Mouse (Mus musculus): ENCODE data around the gene Rufy3. TPM values are rescaled to one million over a fixed set of nuclear protein-coding genes. Genes with fewer than 3 reads are reported as not detected.

The Rufy3 gene
- polyA plus RNA-seq, 1 experiment: 6.4 TPM

- no peaks in the 10 kb centered on the region for H3K4me1 ChIP-seq (replicated peaks; ENCODE audit: control insufficient read depth, insufficient read depth, low read length)
- DNase-seq: no peak
- TF ChIP-seq CTCF (IDR thresholded peaks at IDR 0.05; ENCODE audit: borderline replicate concordance, control insufficient read depth, extremely low read depth, insufficient read depth, low read length, poor library complexity) (no peak), POLR2A (IDR thresholded peaks at IDR 0.05; ENCODE audit: control insufficient read depth, extremely low read depth, insufficient read depth, low read length, poor library complexity) (no peak)
- H3K4me3 ChIP-seq (ENCODE audit: control insufficient read depth, insufficient read depth, low read length): no peak overlapping the region
- H3K27ac ChIP-seq (ENCODE audit: control insufficient read depth, insufficient read depth, low read length): no peak overlapping the region
- WGBS: 96% methylated on average over 17 of the region's 17 CpGs
- no peaks in the 10 kb centered on the region for H3K27me3 ChIP-seq (ENCODE audit: control insufficient read depth, insufficient read depth, low read length)
- H3K36me3 ChIP-seq (ENCODE audit: control insufficient read depth, insufficient read depth, low read length): no peaks in the 10 kb centered on the region
Observed at GRCm38 (mm10) chr5:88649250-88650173, 84.7 kb downstream of the Rufy3 start.

- no peak for DNase-seq
- H3K36me3 ChIP-seq (ENCODE audit: control insufficient read depth, insufficient read depth, low read length): no peaks in the 10 kb centered on the region; the same call in 1 of the 2 replicates
- no peak overlapping the region for H3K27ac ChIP-seq (ENCODE audit: control insufficient read depth, insufficient read depth, low read length)
- no peaks in the 10 kb centered on the region for H3K27me3 ChIP-seq (ENCODE audit: control insufficient read depth, insufficient read depth, low read length)
- no peak overlapping the region for H3K4me3 ChIP-seq (ENCODE audit: control insufficient read depth, insufficient read depth, low read length)
- H3K4me1 ChIP-seq (replicated peaks; ENCODE audit: control insufficient read depth, insufficient read depth, low read length): no peaks in the 10 kb centered on the region
- TF ChIP-seq POLR2A (IDR thresholded peaks at IDR 0.05; ENCODE audit: control insufficient read depth, extremely low read depth, insufficient read depth, low read length, poor library complexity) (no peak), CTCF (IDR thresholded peaks at IDR 0.05; ENCODE audit: borderline replicate concordance, control insufficient read depth, extremely low read depth, insufficient read depth, low read length, poor library complexity) (no peak)
- 95% methylated on average over 5 of the region's 5 CpGs for WGBS
Observed at GRCm38 (mm10) chr5:88652589-88652988, 87.7 kb downstream of the Rufy3 start.

- no peak overlapping the region for H3K4me3 ChIP-seq (ENCODE audit: control insufficient read depth, insufficient read depth, low read length)
- no peaks in the 10 kb centered on the region for H3K27me3 ChIP-seq (ENCODE audit: control insufficient read depth, insufficient read depth, low read length)
- H3K36me3 ChIP-seq (ENCODE audit: control insufficient read depth, insufficient read depth, low read length): peaks cover 35% of the 10 kb centered on the region
- H3K4me1 ChIP-seq (replicated peaks; ENCODE audit: control insufficient read depth, insufficient read depth, low read length): no peaks in the 10 kb centered on the region
- no peak for TF ChIP-seq POLR2A (IDR thresholded peaks at IDR 0.05; ENCODE audit: control insufficient read depth, extremely low read depth, insufficient read depth, low read length, poor library complexity)
- no peak for TF ChIP-seq CTCF (IDR thresholded peaks at IDR 0.05; ENCODE audit: borderline replicate concordance, control insufficient read depth, extremely low read depth, insufficient read depth, low read length, poor library complexity)
- WGBS: 97% methylated on average over 1 of the region's 1 CpGs
- no peak overlapping the region for H3K27ac ChIP-seq (ENCODE audit: control insufficient read depth, insufficient read depth, low read length)
- DNase-seq: no peak
Observed at GRCm38 (mm10) chr5:88657868-88658267, 93.0 kb downstream of the Rufy3 start.

GRCm38 (mm10) chr5:88663151-88663550, 98.3 kb downstream of the Rufy3 start:
- H3K4me3 ChIP-seq (ENCODE audit: control insufficient read depth, insufficient read depth, low read length): no peak overlapping the region
- TF ChIP-seq POLR2A (IDR thresholded peaks at IDR 0.05; ENCODE audit: control insufficient read depth, extremely low read depth, insufficient read depth, low read length, poor library complexity) (no peak), CTCF (IDR thresholded peaks at IDR 0.05; ENCODE audit: borderline replicate concordance, control insufficient read depth, extremely low read depth, insufficient read depth, low read length, poor library complexity) (no peak)
- no peaks in the 10 kb centered on the region for H3K27me3 ChIP-seq (ENCODE audit: control insufficient read depth, insufficient read depth, low read length)
- 100% methylated on average over 3 of the region's 3 CpGs for WGBS
- no peaks in the 10 kb centered on the region for H3K4me1 ChIP-seq (replicated peaks; ENCODE audit: control insufficient read depth, insufficient read depth, low read length)
- no peak for DNase-seq
- H3K27ac ChIP-seq (ENCODE audit: control insufficient read depth, insufficient read depth, low read length): no peak overlapping the region
- H3K36me3 ChIP-seq (ENCODE audit: control insufficient read depth, insufficient read depth, low read length): peaks cover 71% of the 10 kb centered on the region

- Histone ChIP-seq H3K36me3 (ENCODE audit: control insufficient read depth, insufficient read depth, low read length) (peaks cover 69% of the 10 kb centered on the region), H3K27ac (ENCODE audit: control insufficient read depth, insufficient read depth, low read length) (no peak overlapping the region), H3K4me1 (replicated peaks; ENCODE audit: control insufficient read depth, insufficient read depth, low read length) (no peaks in the 10 kb centered on the region), H3K27me3 (ENCODE audit: control insufficient read depth, insufficient read depth, low read length) (no peaks in the 10 kb centered on the region), H3K4me3 (ENCODE audit: control insufficient read depth, insufficient read depth, low read length) (no peak overlapping the region)
- DNase-seq: no peak
- TF ChIP-seq POLR2A (IDR thresholded peaks at IDR 0.05; ENCODE audit: control insufficient read depth, extremely low read depth, insufficient read depth, low read length, poor library complexity) (no peak), CTCF (IDR thresholded peaks at IDR 0.05; ENCODE audit: borderline replicate concordance, control insufficient read depth, extremely low read depth, insufficient read depth, low read length, poor library complexity) (no peak)
- 95% methylated on average over 5 of the region's 5 CpGs for WGBS
Observed at GRCm38 (mm10) chr5:88663875-88664274, 99.0 kb downstream of the Rufy3 start.

GRCm38 (mm10) chr5:88674703-88675442, 110.0 kb downstream of the Rufy3 start:
- Histone ChIP-seq H3K4me1 (replicated peaks; ENCODE audit: control insufficient read depth, insufficient read depth, low read length) (peaks cover 5% of the 10 kb centered on the region), H3K27ac (ENCODE audit: control insufficient read depth, insufficient read depth, low read length) (no peak overlapping the region), H3K27me3 (ENCODE audit: control insufficient read depth, insufficient read depth, low read length) (no peaks in the 10 kb centered on the region), H3K4me3 (ENCODE audit: control insufficient read depth, insufficient read depth, low read length) (peak overlapping the region; percentile 93), H3K36me3 (ENCODE audit: control insufficient read depth, insufficient read depth, low read length) (peaks cover 18% of the 10 kb centered on the region)
- TF ChIP-seq POLR2A (IDR thresholded peaks at IDR 0.05; ENCODE audit: control insufficient read depth, extremely low read depth, insufficient read depth, low read length, poor library complexity): no peak
- TF ChIP-seq CTCF (IDR thresholded peaks at IDR 0.05; ENCODE audit: borderline replicate concordance, control insufficient read depth, extremely low read depth, insufficient read depth, low read length, poor library complexity): no peak
- WGBS: 2% methylated on average over 46 of the region's 47 CpGs
- peak; percentile 26 for DNase-seq
